Mouse (Mus musculus) intestine, postnatal 0 days (tissue): ENCODE data around the gene Nrn1l. TPM values are rescaled to one million over a fixed set of nuclear protein-coding genes. Genes with fewer than 3 reads are reported as not detected.
A peak's percentile ranks its signal among the peaks of the same experiment; 100 is the strongest.

Experiments
- ATAC-seq: fragments of 200-750 bp; cut with Nextera tagmentation; 2 replicates; pipeline ENCODE4 v1.8.0; 2017; ENCODE audit warnings: mild to moderate bottlenecking, moderate TSS enrichment, moderate library complexity
- H3K27ac ChIP-seq: fragments of 300-500 bp; sonication (generic); 2 replicates; pipeline ENCODE4 v1.5.1; 2014; ENCODE audit warnings: mild to moderate bottlenecking, low read depth, low read length, moderate library complexity
- H3K27me3 ChIP-seq: fragments of 300-500 bp; sonication (generic); replicated peaks from 2 replicates; pipeline ENCODE4 v1.6.1; 2014; ENCODE audit warnings: low read length, mixed read lengths; ENCODE audit not compliant: control insufficient read depth, insufficient read depth
- H3K36me3 ChIP-seq: fragments of 300-500 bp; sonication (generic); 2 replicates; pipeline ENCODE4 v1.6.1; 2014; ENCODE audit warnings: mild to moderate bottlenecking, moderate library complexity; ENCODE audit not compliant: control insufficient read depth, insufficient read depth
- H3K4me1 ChIP-seq: fragments of 300-500 bp; sonication (generic); replicated peaks from 2 replicates; pipeline ENCODE4 v1.6.1; 2014; ENCODE audit warnings: antibody characterized with exemption, low read length, mixed read lengths; ENCODE audit not compliant: control insufficient read depth, insufficient read depth
- H3K4me2 ChIP-seq: fragments of 300-500 bp; sonication (generic); replicated peaks from 2 replicates; pipeline ENCODE4 v1.6.1; 2014; ENCODE audit warnings: low read depth, mild to moderate bottlenecking, moderate library complexity
- H3K4me3 ChIP-seq: fragments of 300-500 bp; sonication (generic); 2 replicates; pipeline ENCODE4 v1.5.1; 2014; ENCODE audit warnings: low read depth, low read length
- H3K9ac ChIP-seq: fragments of 300-500 bp; sonication (generic); 2 replicates; pipeline ENCODE4 v1.6.1; 2014; ENCODE audit warnings: mild to moderate bottlenecking, low read depth, low read length
- H3K9me3 ChIP-seq: fragments of 300-500 bp; sonication (generic); 2 replicates; pipeline ENCODE4 v1.6.1; 2016; ENCODE audit warnings: mixed run types; ENCODE audit not compliant: control insufficient read depth
- CTCF ChIP-seq: sonication (generic); IDR thresholded peaks from 2 replicates; pipeline ENCODE4 v1.5.1; 2016; ENCODE audit warnings: low read depth, mild to moderate bottlenecking, control low read depth, antibody characterized with exemption, moderate library complexity
- WGBS: fragments of 180-500 bp; shearing (Covaris S2); extraction: QIAGEN DNeasy Blood & Tissue Kit; methylation state at CpG from one replicate; pipeline ENCODE4 v1.1.7; 2014; 5-methylcytosine and 5-hydroxymethylcytosine counted together
- polyA plus RNA-seq: library from polyadenylated mRNA; unstranded; fragments of >200 nt; fragmentation: Nextera tagmentation; extraction: Ambion mirVana; gene quantifications from 2 replicates; pipeline ENCODE4 v1.2.1, GENCODE M21; 2015

Gene Nrn1l
- polyA plus RNA-seq, 1 experiment from 2014 or later, result not detected

DNA sequence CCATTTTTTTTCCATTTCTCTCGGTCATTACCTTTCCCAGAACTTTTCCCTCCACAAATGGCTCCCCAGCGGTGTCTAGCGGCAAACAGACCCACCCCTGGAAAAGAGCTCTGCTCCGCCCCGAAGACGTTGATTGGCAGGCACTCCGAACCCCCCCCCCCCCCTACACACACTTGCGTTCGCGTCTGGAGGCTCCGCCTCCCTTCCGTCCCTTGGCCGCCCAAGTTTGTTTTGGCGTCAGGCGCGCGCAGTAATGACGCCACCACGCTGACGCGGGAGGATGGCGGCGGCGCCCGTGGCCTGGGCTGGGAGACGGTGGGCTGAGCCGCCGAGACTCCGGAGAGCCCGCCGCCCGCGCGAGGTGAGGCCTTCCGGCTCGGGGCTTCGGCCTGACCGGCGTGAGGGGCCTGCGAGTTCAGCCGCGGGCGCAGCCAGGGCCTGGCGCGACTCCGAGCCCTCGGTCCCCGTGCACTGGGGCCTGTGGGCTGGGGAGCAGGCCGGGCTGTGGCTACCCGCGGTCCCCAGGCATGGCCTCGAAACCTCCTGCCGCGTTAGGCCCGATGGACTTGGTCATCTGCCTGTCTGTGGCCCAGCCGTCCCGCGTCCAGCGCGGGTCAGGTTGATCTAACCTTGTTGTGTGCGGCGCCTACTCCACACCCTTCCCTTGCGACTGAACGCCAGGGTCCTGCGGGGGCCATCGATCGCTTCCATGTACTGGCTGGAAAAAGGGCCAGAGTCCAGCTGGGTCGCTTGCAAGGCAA lies 7.0 kb downstream of the Nrn1l start, which contains the start of gene Pskh1:
Gene Pskh1, plus strand, starts transcription at position 262 of the 761 bp plus-strand sequence.
- Histone ChIP-seq H3K9ac (peak within 1 kb of the TSS; percentile 98), H3K4me1 (no peaks in the 10 kb centered on the region), H3K27me3 (no peaks in the 10 kb centered on the region), H3K27ac (peak within 1 kb of the TSS; percentile 93), H3K4me3 (peak within 1 kb of the TSS; percentile 98), H3K4me2 (peak within 1 kb of the TSS; percentile 84), H3K9me3 (no peaks in the 10 kb centered on the region), H3K36me3 (no peaks in the 10 kb centered on the region)
- TF ChIP-seq CTCF, result peak; percentile 21; the same call in 1 of the 2 replicates
- WGBS, result under 1% methylated on average over 67 of the region's 68 CpGs
- peak; percentile 94 for ATAC-seq

DNA sequence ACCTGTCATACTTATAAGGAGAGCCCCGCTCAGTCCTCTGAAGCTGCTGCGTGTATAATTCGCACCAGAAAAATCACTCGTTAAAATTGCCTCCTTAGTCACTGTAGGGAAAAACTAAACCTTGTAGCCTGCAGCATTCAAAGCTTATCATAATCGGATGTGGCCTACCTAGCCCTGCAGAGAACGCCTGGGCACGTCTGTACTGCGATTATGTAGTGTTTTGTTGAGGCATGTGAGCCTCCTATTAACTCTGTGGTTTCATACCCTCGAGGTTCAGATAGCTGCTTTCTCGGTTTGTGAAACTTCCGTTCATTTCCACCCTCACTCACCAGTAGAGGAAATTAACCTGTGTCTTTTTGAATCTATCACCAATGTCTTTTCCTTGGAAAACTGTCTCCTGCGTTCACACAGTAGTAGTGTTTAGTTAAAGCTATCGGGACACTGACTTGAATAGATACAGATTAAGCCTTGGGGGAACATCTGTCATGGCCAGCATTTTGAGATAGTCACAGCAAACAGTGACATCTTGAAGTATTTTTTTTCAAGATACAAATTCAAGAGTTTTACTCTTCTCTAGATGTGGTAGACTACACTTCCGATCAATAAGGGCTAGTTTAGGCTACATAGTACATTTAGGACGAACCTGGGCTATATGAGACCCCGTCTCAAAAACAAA lies 7.7 kb downstream of the Nrn1l start:
- no peak for ATAC-seq
- Histone ChIP-seq H3K4me2 (peak overlapping the region; percentile 84), H3K36me3 (no peaks in the 10 kb centered on the region), H3K27me3 (no peaks in the 10 kb centered on the region), H3K9me3 (no peaks in the 10 kb centered on the region), H3K4me3 (peak overlapping the region; percentile 98), H3K9ac (peak overlapping the region; percentile 98), H3K27ac (peak overlapping the region; percentile 93), H3K4me1 (no peaks in the 10 kb centered on the region)
- WGBS, result 23% methylated on average over 16 of the region's 16 CpGs
- no peak for TF ChIP-seq CTCF

DNA sequence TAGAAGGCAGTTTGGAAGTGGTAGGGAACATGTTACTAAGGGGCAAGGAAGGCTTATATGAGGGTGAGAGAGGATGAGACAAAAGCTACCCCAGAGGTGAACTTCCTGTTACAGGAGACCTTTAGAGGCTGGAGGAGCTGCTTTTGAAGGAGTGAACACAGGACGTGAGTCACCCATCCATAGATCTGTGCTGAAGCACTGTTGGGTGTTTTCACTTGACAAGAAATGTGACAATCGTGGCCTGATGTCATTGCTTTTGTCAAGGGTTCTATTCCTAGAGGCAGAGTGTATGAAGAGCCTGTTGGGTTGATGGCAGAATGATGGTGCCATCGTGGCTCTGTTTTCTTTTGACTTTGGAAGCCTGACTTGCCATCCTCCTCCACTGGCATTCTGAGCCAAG lies 26.0 kb downstream of the Nrn1l start:
- Histone ChIP-seq H3K4me1 (no peaks in the 10 kb centered on the region), H3K27me3 (no peaks in the 10 kb centered on the region), H3K9ac (no peak overlapping the region), H3K4me3 (no peak overlapping the region), H3K27ac (no peak overlapping the region), H3K9me3 (no peaks in the 10 kb centered on the region), H3K36me3 (peaks cover 8% of the 10 kb centered on the region), H3K4me2 (no peak overlapping the region)
- 85% methylated on average over 3 of the region's 3 CpGs for WGBS
- no peak for ATAC-seq
- no peak for TF ChIP-seq CTCF

GRCm38 (mm10) chr8:105925123-105925522 lies 31.8 kb downstream of the Nrn1l start:
- H3K4me3 ChIP-seq, result no peak overlapping the region
- no peaks in the 10 kb centered on the region for H3K4me1 ChIP-seq
- H3K9ac ChIP-seq, result no peak overlapping the region
- WGBS, result 79% methylated on average over 3 of the region's 3 CpGs
- ATAC-seq, result no peak
- H3K4me2 ChIP-seq, result no peak overlapping the region
- TF ChIP-seq CTCF, result no peak
- H3K9me3 ChIP-seq, result no peaks in the 10 kb centered on the region
- peaks cover 14% of the 10 kb centered on the region for H3K36me3 ChIP-seq
- H3K27me3 ChIP-seq, result no peaks in the 10 kb centered on the region
- no peak overlapping the region for H3K27ac ChIP-seq

- Histone ChIP-seq H3K4me1 (no peaks in the 10 kb centered on the region), H3K27ac (no peak overlapping the region), H3K9me3 (no peaks in the 10 kb centered on the region), H3K36me3 (peaks cover 42% of the 10 kb centered on the region; the same call in 1 of the 2 replicates), H3K4me2 (no peak overlapping the region), H3K4me3 (no peak overlapping the region), H3K9ac (no peak overlapping the region), H3K27me3 (no peaks in the 10 kb centered on the region)
- TF ChIP-seq CTCF, result peak; percentile 96
- WGBS, result 20% methylated on average over 8 of the region's 8 CpGs
- ATAC-seq, result peak; percentile 52
These were observed 37.2 kb downstream of the Nrn1l start for GRCm38 (mm10) chr8:105930602-105931001.

DNA sequence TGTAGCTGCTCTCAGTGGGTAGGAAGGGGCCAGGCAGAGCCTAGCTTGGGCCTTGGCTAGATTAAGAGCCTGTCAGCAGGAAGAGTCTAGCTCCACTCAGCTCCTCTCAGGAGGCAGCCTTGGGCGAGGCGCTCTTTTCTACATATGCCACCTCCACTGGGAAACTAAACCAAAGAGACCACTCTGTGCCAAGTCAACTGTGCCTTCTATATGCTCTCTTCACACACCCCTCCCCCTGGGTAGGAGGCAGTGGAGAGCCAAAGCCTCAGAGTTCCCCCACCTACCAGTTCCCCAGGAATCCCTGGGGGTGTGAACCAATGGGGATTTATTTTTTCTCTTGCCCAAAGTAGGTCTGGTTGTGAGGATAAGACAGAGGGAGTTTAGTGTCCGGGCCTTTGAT lies 37.9 kb downstream of the Nrn1l start:
- no peak overlapping the region for H3K27ac ChIP-seq
- no peak for TF ChIP-seq CTCF
- 94% methylated on average over 3 of the region's 3 CpGs for WGBS
- H3K4me2 ChIP-seq, result no peak overlapping the region
- peaks cover 49% of the 10 kb centered on the region; the same call in 1 of the 2 replicates for H3K36me3 ChIP-seq
- H3K9me3 ChIP-seq, result no peaks in the 10 kb centered on the region
- H3K27me3 ChIP-seq, result no peaks in the 10 kb centered on the region
- no peaks in the 10 kb centered on the region for H3K4me1 ChIP-seq
- H3K9ac ChIP-seq, result no peak overlapping the region
- ATAC-seq, result no peak
- no peak overlapping the region for H3K4me3 ChIP-seq
